Mouse (Mus musculus) megakaryocyte, embryonic 14.5 days (primary cell): ENCODE results near the gene Jaml.

Experiments used
- FLI1 ChIP-seq: IDR thresholded peaks from 2 replicates; pipeline ENCODE4 v1.6.1; 2012; ENCODE audit warnings: low read length, inconsistent platforms, mixed read lengths
- GATA1 ChIP-seq: IDR thresholded peaks from 3 replicates; pipeline ENCODE4 v1.6.1; 2012; ENCODE audit warnings: mixed read lengths, low read length, inconsistent platforms, borderline replicate concordance

GRCm38 (mm10) chr9:45055082-45055713, 23.8 kb upstream of the Jaml start, which contains the start of gene Mpzl3:
- TF ChIP-seq GATA1 (no peak), FLI1 (no peak)
